Mouse (Mus musculus) B cell, adult (primary cell): ENCODE measurements around the gene Ptgs1. TPM values are rescaled to one million over a fixed set of nuclear protein-coding genes. Genes with fewer than 3 reads are reported as not detected.

Experiments used
- total RNA-seq: library from RNA; stranded (reverse); gene quantifications from 4 replicates; pipeline ENCODE4 v1.2.4, GENCODE M21; 2023; ENCODE audit not compliant: inconsistent age

Ptgs1 gene
- total RNA-seq: 0.80 to 2.4 TPM (median 2.1 TPM) in 4 replicates

DNA sequence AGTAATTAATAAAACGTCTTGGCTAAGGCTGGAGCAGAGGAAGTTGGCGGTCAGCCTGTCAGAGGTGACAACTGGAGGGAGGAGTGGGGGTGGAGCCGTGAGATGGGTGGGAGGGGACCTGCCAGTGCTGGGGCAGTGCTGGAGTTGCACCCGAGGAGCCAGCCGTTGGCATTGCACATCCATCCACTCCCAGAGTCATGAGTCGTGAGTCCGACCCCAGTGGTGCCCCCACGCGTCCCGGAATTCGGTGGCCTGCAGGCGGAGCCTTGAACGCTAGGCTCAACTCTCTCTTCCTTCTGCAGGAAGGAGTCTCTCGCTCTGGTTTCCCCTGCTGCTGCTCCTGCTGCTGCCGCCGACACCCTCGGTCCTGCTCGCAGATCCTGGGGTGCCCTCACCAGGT, at the start of gene Ptgs1:
Gene Ptgs1, plus strand, starts transcription at position 61 of the 400 bp plus-strand sequence.

Other genes starting within 250 kb of the Ptgs1 start
- 37.1 to 47.7 TPM (median 47.1 TPM) in 4 replicates for gene Ndufa8, start 181.0 kb upstream of the Ptgs1 start, total RNA-seq
- gene Morn5, start 181.0 kb upstream of the Ptgs1 start, total RNA-seq: not detected in 4 replicates
- not detected in 4 replicates for gene Lhx6, start 125.0 kb upstream of the Ptgs1 start, total RNA-seq
- 10.2 to 17.6 TPM (median 12.3 TPM) in 4 replicates for gene Mrrf, start 94.0 kb upstream of the Ptgs1 start, total RNA-seq
- 40.7 to 45.0 TPM (median 42.9 TPM) in 4 replicates for gene Rbm18, start 93.7 kb upstream of the Ptgs1 start, total RNA-seq
- not detected in 4 replicates for gene Olfr338, start 143.1 kb downstream of the Ptgs1 start, total RNA-seq
- gene Olfr339, start 188.5 kb downstream of the Ptgs1 start, total RNA-seq: not detected in 4 replicates
- not detected in 4 replicates for gene Olfr340, start 222.2 kb downstream of the Ptgs1 start, total RNA-seq